Mouse (Mus musculus) kidney, adult 9 months (tissue): Measurements from ENCODE around the gene Pop7.

Source experiments
- DNase-seq: peaks from one replicate; pipeline ENCODE4 v3.0.0; 2022

Gene Pop7

DNA sequence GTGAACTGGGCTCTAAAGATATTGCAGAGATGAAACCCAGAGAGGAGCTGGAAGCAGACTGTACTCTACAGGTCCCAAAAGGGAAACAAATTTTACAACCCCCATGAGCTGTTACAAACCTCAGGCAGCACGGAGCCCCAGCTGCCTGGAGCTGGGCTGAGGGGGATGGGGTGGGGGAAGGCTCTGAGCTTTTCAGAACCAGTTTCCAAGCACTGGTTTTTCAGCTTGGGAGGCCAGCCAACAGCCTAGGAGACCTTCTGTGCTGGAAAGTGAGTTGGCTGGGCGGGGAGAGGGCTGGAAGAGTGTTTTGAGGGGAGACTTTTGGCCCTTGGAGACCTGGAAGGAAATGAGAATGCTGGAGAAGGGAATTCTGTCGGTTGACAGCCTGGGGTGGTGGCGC lies 10.8 kb downstream of the Pop7 start:
- peak; percentile 46 for DNase-seq

DNA sequence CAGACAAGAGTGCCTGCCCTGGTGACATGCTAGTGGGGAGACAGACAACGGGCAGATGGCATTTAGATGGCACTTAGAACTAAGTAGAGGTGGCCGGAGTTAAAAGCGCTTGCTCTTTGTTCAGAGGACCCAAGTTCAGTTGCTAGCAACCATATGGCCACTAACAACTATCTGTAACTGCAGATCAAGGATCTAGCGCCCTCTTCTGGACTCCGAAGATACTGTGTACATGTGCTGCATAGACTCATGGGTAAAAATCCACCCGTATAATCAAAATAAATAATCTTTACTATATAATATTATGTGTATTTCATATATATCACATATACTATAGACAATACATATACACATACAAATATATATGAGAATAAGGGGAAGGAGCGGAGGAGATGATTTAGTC lies 14.7 kb downstream of the Pop7 start:
- DNase-seq = no peak

DNA sequence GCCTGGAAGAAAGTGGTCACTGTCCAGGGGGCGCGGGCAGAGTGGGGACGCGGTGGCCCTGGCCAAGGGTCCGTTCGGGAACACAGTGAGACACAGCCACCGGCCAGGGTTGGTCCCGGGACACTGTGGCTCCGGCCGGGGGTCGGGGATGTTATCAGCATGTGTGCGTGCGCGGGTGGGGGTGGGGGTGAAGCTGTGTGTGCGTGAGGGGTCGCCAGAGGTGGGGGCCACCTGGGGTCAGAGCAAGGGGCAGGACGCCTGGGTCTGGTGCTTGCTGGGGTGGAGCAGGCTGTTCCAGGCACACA lies 16.5 kb downstream of the Pop7 start:
- DNase-seq = no peak

DNA sequence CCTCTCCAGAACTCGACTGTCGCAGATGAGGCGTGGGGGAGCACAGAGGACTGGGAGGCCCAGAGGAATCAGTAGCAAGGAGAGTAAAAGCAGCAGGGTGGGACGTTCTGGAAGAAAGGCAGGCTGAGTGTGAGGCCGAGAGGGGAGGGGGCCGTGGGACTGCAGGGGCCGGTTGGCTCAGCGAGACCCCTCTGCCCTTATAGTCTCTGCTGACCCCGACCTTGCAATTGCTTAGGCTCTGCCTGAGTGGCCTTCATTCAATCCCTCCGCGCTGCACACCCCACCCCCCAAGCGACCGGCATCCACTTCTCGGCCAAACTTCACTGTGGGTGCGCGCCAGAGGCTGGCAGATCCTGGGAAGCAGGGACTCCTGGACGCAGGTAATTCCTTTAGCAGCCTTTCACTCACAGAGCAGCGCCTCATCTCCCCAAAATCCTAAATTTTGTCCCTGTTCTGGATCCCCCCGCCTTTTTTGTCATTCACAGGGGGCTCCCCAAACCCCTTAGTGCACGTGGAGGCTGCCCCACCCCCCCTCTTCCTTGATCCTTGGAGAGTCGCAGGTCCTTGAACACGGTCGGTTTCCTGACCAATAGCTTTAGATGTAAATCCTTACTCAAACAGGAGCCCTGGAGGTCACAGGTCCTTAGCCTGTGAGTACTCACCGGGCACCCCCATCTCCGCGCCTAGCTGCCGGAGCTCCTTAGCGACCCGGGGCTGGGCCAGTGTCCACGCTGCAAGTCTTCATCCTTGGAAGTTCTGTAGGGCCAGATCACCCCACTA lies 17.1 kb downstream of the Pop7 start:
- DNase-seq = no peak

DNA sequence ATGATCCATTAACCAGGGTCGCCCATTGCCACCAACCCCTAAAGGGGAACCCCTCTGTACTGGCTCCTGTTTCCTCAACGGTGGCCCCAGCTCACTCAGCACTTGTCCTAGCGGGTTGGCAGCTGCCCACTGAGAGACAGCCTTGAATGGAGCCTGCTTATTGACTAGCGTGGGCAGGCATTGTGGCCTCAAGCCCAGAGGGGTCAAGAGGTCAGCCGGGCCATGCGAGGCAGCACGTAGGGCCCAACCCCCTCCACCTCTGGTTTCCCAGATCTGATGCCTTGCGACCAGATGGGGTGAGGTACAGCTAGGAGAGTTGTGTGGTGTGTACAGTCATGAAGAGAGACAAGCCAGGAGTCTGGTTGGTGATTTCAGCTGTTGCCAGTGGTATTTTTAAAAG lies 20.4 kb downstream of the Pop7 start:
- DNase-seq = peak; percentile 13

DNA sequence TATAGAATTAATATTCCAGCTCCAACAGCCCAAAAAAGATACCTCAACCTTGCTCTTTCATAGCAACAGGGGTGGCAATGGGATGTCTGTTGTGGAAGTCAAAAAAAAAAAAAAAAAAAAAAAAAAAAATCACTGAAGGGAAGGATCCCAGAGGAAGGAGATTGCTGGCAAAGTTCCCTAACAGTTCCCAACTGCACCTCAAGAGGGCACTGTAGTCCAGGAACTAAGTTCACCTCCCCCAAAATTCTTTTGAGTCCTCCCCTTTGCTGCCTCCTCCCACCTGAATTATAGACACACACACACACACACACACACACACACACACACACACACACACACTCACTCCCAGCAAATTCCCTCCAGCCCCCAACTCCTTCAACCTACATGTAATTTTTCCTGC lies 21.2 kb downstream of the Pop7 start:
- peak; percentile 91 for DNase-seq

DNA sequence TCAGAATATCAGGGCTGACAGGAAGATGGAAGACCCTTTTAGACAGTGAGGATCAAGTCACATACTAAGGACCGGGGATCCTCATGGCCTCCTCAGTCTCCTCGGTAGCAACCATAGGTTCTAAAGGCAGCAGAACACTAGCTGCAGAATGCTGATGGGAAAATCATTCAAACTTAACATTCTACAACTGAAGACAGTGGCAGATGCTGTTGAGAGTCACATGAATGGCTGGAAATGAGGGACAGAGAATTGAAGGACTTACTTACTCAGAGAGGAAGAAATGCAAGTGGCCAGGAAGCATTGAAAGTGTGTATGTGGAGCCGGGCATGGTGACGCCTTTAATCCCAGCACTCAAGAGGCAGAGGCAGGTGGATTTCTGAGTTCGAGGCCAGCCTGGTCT lies 25.4 kb downstream of the Pop7 start, which contains the start of gene Zan:
TSS of gene Zan (minus strand) at position 101 of the 400 bp plus-strand sequence.
- DNase-seq = no peak

DNA sequence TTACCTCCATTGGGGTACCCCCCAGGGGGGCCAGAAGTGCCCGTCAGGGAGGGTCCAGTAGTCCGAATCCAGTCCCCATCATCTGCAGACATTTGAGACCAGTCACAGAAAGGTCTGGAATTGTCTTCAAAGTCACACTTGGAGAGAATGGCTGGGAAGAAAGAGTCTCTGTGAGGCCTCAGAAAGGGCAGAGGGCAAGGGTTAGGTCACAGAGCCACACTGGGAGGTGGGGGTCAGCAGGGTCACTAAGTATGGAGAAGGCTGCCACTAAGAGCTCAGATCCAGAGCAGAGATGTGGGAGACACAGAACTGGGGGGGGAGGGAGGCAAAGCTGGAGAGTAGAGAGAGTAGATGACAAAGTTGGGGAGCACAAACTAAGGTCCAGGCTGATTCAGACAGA lies 28.0 kb downstream of the Pop7 start:
- DNase-seq = no peak

DNA sequence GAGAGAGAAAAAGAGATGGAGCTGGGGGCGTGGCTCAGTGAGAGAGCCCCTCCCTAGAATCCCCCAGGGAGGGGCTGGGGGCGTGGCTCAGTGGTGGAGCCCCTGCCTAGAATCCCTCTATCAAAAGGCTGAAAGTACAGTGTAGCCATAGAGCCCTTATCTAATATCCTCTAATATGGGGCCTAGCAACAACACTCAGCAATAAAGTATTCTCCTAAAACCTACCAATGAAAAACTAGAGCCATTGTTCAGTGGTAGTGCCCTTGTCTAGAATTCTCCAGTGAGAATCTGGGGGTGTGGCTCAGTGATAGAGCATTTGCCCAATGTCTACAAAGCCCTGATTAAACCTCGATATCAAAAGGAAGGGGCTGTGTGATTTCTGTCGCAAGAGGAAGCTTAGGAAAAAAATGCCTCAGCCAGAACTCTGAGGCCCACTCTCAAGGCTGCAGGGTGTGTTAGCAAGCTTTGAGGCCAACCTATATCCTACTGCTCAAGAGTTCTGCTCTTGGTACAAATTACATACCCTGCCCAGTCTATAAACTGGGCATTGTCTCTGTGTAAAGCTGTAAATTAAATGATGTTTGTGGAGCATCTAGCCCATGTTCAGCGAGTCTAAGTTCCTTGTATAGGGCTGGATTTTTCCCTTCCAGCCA lies 29.9 kb downstream of the Pop7 start:
- no peak for DNase-seq

DNA sequence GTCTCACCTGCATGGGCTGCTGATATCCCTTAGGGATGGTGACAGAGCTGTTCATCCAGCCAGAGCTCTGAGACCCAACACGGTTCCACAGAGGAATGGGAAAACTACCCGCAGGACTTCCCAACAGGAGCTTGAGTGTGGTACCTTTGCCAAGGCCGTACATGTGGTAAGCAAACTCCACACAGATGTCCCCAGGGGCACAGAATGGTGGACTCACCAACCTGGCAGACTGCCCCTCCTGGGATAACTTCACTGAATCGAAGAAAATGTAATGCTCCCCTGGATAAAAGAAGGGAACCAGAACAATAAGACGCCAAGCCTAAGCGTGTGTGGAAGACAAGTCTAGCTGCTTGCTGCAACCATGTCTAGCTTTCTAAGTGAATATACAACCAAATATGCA lies 35.4 kb downstream of the Pop7 start:
- no peak for DNase-seq

DNA sequence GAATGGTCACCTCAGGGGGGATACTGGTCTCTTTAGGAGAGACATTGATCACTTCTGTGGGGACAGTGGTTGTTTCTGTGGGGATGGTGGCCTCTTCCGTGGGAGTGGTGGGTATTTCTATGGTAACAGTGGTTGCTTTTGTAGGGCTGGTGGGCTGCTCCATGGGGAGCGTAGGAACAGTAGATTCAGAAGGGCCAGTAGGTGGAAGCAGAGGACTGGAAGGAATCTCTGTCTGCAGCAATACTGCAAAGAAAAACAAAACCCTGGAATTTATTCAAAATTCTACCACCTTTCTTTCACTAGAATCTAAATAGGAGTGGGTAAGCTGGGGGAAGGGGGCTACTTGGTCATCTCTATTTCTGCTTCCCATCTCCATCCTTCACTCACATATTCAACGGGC lies 37.3 kb downstream of the Pop7 start:
- no peak for DNase-seq

DNA sequence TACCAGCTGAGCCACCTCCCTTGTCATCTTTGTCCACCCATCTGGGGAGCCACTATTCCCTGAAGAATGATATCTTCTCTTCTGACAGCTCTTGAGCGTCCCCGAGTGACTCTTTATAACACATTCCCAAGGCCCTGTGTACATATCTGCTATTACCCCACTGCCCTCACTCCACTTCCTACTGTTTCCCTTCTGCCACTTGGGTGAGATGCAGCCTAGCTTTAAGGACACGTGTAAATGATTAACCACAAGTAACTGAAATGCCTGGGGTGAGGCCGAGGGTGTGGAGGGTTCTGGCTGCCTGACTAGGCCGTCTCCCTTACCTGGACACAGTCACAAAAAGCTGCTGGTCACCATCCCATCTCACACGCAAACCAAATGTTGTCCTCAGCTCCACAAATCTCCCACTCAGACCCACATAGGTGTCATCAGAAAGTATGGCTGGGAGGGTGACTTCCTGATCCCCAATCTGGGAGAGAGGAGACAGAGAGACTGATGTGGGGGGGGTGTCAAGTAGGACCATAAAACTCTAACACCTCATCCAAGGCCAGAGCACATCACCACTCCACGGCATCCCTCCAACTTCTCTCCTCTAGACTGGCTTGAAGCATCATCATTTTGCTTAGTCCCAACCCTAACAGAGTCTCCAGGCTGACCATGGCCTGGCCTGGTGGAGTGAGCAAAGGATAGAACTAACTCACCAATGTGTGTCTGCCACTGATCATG lies 46.3 kb downstream of the Pop7 start:
- peak; percentile 72 for DNase-seq

DNA sequence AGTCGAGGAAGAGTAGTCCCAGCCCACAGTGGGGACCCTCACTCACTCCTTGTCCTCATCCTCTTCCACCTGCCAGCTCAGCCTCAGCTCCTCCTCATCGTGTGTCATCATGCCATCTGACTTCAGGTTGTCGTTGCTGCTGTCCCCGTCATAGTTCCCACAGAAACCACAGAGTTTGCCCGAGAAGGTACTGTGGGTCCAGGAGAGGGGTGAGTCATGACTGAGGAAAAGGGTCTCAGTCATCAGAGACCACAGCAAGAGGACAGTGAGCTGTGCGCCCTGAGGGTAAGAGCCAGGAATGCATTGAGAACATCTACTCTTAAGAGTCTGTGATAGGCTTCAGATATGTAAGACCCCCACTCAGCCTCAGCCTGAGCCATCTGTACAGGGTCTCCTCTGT lies 47.1 kb downstream of the Pop7 start:
- DNase-seq = no peak
